Mouse (Mus musculus): Measurements from ENCODE around the gene Mycbp2. TPM values are rescaled to one million over a fixed set of nuclear protein-coding genes. Genes with fewer than 3 reads are reported as not detected.

The Mycbp2 gene
- polyA plus RNA-seq, 1 experiment, result 5.9 TPM

GRCm38 (mm10) chr14:103216331-103216730 is 130.3 kb downstream of the Mycbp2 start:
- TF ChIP-seq GATA1 (IDR thresholded peaks at IDR 0.05; ENCODE audit: borderline replicate concordance, low read length) (no peak), FLI1 (IDR thresholded peaks at IDR 0.05; ENCODE audit: low read length) (no peak)
- Histone ChIP-seq H3K9me3 (no peaks in the 10 kb centered on the region), H3K4me3 (replicated peaks) (no peak overlapping the region), H3K36me3 (replicated peaks; ENCODE audit: low read length) (peaks cover 78% of the 10 kb centered on the region), H3K4me1 (no peaks in the 10 kb centered on the region), H3K27me3 (replicated peaks) (no peaks in the 10 kb centered on the region)

- no peak overlapping the region for H3K4me3 ChIP-seq (replicated peaks)
- H3K36me3 ChIP-seq (replicated peaks; ENCODE audit: low read length), result peaks cover 90% of the 10 kb centered on the region
- no peaks in the 10 kb centered on the region for H3K9me3 ChIP-seq
- no peak for TF ChIP-seq GATA1 (IDR thresholded peaks at IDR 0.05; ENCODE audit: borderline replicate concordance, low read length)
- peaks cover 23% of the 10 kb centered on the region for H3K4me1 ChIP-seq
- no peaks in the 10 kb centered on the region for H3K27me3 ChIP-seq (replicated peaks)
Observed at GRCm38 (mm10) chr14:103186658-103187057, 160.0 kb downstream of the Mycbp2 start.

GRCm38 (mm10) chr14:103186076-103186475 is 160.5 kb downstream of the Mycbp2 start:
- Histone ChIP-seq H3K4me1 (peaks cover 23% of the 10 kb centered on the region), H3K9me3 (no peaks in the 10 kb centered on the region), H3K27me3 (replicated peaks) (no peaks in the 10 kb centered on the region), H3K36me3 (replicated peaks; ENCODE audit: low read length) (peaks cover 87% of the 10 kb centered on the region), H3K4me3 (replicated peaks) (no peak overlapping the region)
- no peak for TF ChIP-seq GATA1 (IDR thresholded peaks at IDR 0.05; ENCODE audit: borderline replicate concordance, low read length)
- no peak for TF ChIP-seq FLI1 (IDR thresholded peaks at IDR 0.05; ENCODE audit: low read length)

- peaks cover 47% of the 10 kb centered on the region for H3K36me3 ChIP-seq (replicated peaks; ENCODE audit: low read length)
- no peak overlapping the region for H3K4me3 ChIP-seq (replicated peaks)
- TF ChIP-seq GATA1 (IDR thresholded peaks at IDR 0.05; ENCODE audit: borderline replicate concordance, low read length), result no peak
- TF ChIP-seq FLI1 (IDR thresholded peaks at IDR 0.05; ENCODE audit: low read length), result no peak
- H3K4me1 ChIP-seq, result peaks cover 23% of the 10 kb centered on the region
- no peaks in the 10 kb centered on the region for H3K27me3 ChIP-seq (replicated peaks)
- H3K9me3 ChIP-seq, result no peaks in the 10 kb centered on the region
Observed at GRCm38 (mm10) chr14:103180096-103180495, 166.5 kb downstream of the Mycbp2 start.

- peaks cover 53% of the 10 kb centered on the region for H3K36me3 ChIP-seq (replicated peaks; ENCODE audit: low read length)
- TF ChIP-seq GATA1 (IDR thresholded peaks at IDR 0.05; ENCODE audit: borderline replicate concordance, low read length), result no peak
- no peak for TF ChIP-seq FLI1 (IDR thresholded peaks at IDR 0.05; ENCODE audit: low read length)
- no peak overlapping the region for H3K4me3 ChIP-seq (replicated peaks)
- peaks cover 13% of the 10 kb centered on the region for H3K4me1 ChIP-seq
- no peaks in the 10 kb centered on the region for H3K9me3 ChIP-seq
- no peaks in the 10 kb centered on the region for H3K27me3 ChIP-seq (replicated peaks)
Observed at GRCm38 (mm10) chr14:103162923-103163322, 183.7 kb downstream of the Mycbp2 start.

GRCm38 (mm10) chr14:103155685-103156084 is 190.9 kb downstream of the Mycbp2 start:
- Histone ChIP-seq H3K36me3 (replicated peaks; ENCODE audit: low read length) (peaks cover 66% of the 10 kb centered on the region), H3K27me3 (replicated peaks) (no peaks in the 10 kb centered on the region), H3K4me3 (replicated peaks) (no peak overlapping the region), H3K9me3 (no peaks in the 10 kb centered on the region), H3K4me1 (peaks cover 17% of the 10 kb centered on the region)
- no peak for TF ChIP-seq FLI1 (IDR thresholded peaks at IDR 0.05; ENCODE audit: low read length)
- TF ChIP-seq GATA1 (IDR thresholded peaks at IDR 0.05; ENCODE audit: borderline replicate concordance, low read length), result no peak

- H3K27me3 ChIP-seq (replicated peaks), result no peaks in the 10 kb centered on the region
- peaks cover 20% of the 10 kb centered on the region; the same call in 1 of the 2 replicates for H3K4me1 ChIP-seq
- H3K9me3 ChIP-seq, result no peaks in the 10 kb centered on the region
- H3K4me3 ChIP-seq (replicated peaks), result no peak overlapping the region
- H3K36me3 ChIP-seq (replicated peaks; ENCODE audit: low read length), result peaks cover 82% of the 10 kb centered on the region
- TF ChIP-seq FLI1 (IDR thresholded peaks at IDR 0.05; ENCODE audit: low read length), result no peak
- TF ChIP-seq GATA1 (IDR thresholded peaks at IDR 0.05; ENCODE audit: borderline replicate concordance, low read length), result no peak
Observed at GRCm38 (mm10) chr14:103150139-103150538, 196.5 kb downstream of the Mycbp2 start.

- H3K9me3 ChIP-seq, result no peaks in the 10 kb centered on the region
- TF ChIP-seq GATA1 (IDR thresholded peaks at IDR 0.05; ENCODE audit: borderline replicate concordance, low read length) (no peak), FLI1 (IDR thresholded peaks at IDR 0.05; ENCODE audit: low read length) (no peak)
- no peaks in the 10 kb centered on the region for H3K27me3 ChIP-seq (replicated peaks)
- H3K4me3 ChIP-seq (replicated peaks), result no peak overlapping the region
- no peaks in the 10 kb centered on the region for H3K4me1 ChIP-seq
- H3K36me3 ChIP-seq (replicated peaks; ENCODE audit: low read length), result peaks cover 89% of the 10 kb centered on the region
Observed at GRCm38 (mm10) chr14:103131991-103132390, 214.6 kb downstream of the Mycbp2 start.

GRCm38 (mm10) chr14:103125756-103126155 is 220.9 kb downstream of the Mycbp2 start:
- peaks cover 94% of the 10 kb centered on the region for H3K36me3 ChIP-seq (replicated peaks; ENCODE audit: low read length)
- H3K9me3 ChIP-seq, result no peaks in the 10 kb centered on the region
- no peaks in the 10 kb centered on the region for H3K4me1 ChIP-seq
- no peaks in the 10 kb centered on the region for H3K27me3 ChIP-seq (replicated peaks)
- TF ChIP-seq GATA1 (IDR thresholded peaks at IDR 0.05; ENCODE audit: borderline replicate concordance, low read length) (no peak), FLI1 (IDR thresholded peaks at IDR 0.05; ENCODE audit: low read length) (no peak)
- no peak overlapping the region for H3K4me3 ChIP-seq (replicated peaks)

- no peak overlapping the region for H3K4me3 ChIP-seq (replicated peaks)
- TF ChIP-seq FLI1 (IDR thresholded peaks at IDR 0.05; ENCODE audit: low read length) (no peak), GATA1 (IDR thresholded peaks at IDR 0.05; ENCODE audit: borderline replicate concordance, low read length) (no peak)
- no peaks in the 10 kb centered on the region for H3K9me3 ChIP-seq
- no peaks in the 10 kb centered on the region for H3K27me3 ChIP-seq (replicated peaks)
- H3K4me1 ChIP-seq, result peaks cover 11% of the 10 kb centered on the region
- peaks cover 78% of the 10 kb centered on the region for H3K36me3 ChIP-seq (replicated peaks; ENCODE audit: low read length)
Observed at GRCm38 (mm10) chr14:103114994-103115670, 231.5 kb downstream of the Mycbp2 start.

All from megakaryocyte, embryonic 14.5 days (primary cell).